Mouse (Mus musculus) urinary bladder, adult 2 months (tissue): ENCODE data around the gene Foxk2. TPM values are rescaled to one million over a fixed set of nuclear protein-coding genes. Genes with fewer than 3 reads are reported as not detected.
"Not testable (repeated sequence)": the region's sequence is repeated elsewhere in the genome, so short reads cannot be mapped to it uniquely, and the experiment has no call there.

ENCODE experiments used
- DNase-seq: peaks from one replicate; pipeline ENCODE4 v3.0.0; 2022; ENCODE audit warnings: low spot score
- polyA plus RNA-seq: library from polyadenylated mRNA; depleted of rRNA; stranded (reverse); fragments of >200 nt; gene quantifications from 2 replicates; pipeline ENCODE4 v1.2.3, GENCODE M21; 2012

The Foxk2 gene
- polyA plus RNA-seq, 1 experiment: 15.9 TPM

GRCm38 (mm10) chr11:121278011-121278410 lies 18.2 kb downstream of the Foxk2 start:
- DNase-seq: no peak

- DNase-seq: no peak
Measured at GRCm38 (mm10) chr11:121282911-121283310, 23.1 kb downstream of the Foxk2 start.

- DNase-seq: no peak
Measured at GRCm38 (mm10) chr11:121289859-121290258, 30.1 kb downstream of the Foxk2 start.

GRCm38 (mm10) chr11:121294771-121295170 lies 35.0 kb downstream of the Foxk2 start:
- DNase-seq: no peak

- DNase-seq: no peak
Measured at GRCm38 (mm10) chr11:121298493-121298892, 38.7 kb downstream of the Foxk2 start.

GRCm38 (mm10) chr11:121300265-121300664 lies 40.5 kb downstream of the Foxk2 start:
- no peak for DNase-seq

GRCm38 (mm10) chr11:121305371-121305770 lies 45.6 kb downstream of the Foxk2 start:
- DNase-seq: no peak

GRCm38 (mm10) chr11:121306608-121307007 lies 46.8 kb downstream of the Foxk2 start:
- no peak for DNase-seq

GRCm38 (mm10) chr11:121307712-121308111 lies 47.9 kb downstream of the Foxk2 start:
- DNase-seq: not testable (repeated sequence)

GRCm38 (mm10) chr11:121326034-121326433 lies 66.2 kb downstream of the Foxk2 start:
- no peak for DNase-seq

GRCm38 (mm10) chr11:121326681-121327080 lies 66.9 kb downstream of the Foxk2 start:
- DNase-seq: no peak

- no peak for DNase-seq
Measured at GRCm38 (mm10) chr11:121328206-121328605, 68.4 kb downstream of the Foxk2 start.

GRCm38 (mm10) chr11:121328619-121329018 lies 68.8 kb downstream of the Foxk2 start:
- DNase-seq: no peak

- no peak for DNase-seq
Measured at GRCm38 (mm10) chr11:121331641-121332040, 71.9 kb downstream of the Foxk2 start.

GRCm38 (mm10) chr11:121339647-121340046 lies 79.9 kb downstream of the Foxk2 start:
- no peak for DNase-seq

- no peak for DNase-seq
Measured at GRCm38 (mm10) chr11:121340287-121340686, 80.5 kb downstream of the Foxk2 start.

- DNase-seq: not testable (repeated sequence)
Measured at GRCm38 (mm10) chr11:121342423-121342822, 82.6 kb downstream of the Foxk2 start.

- DNase-seq: no peak
Measured at GRCm38 (mm10) chr11:121347036-121347435, 87.2 kb downstream of the Foxk2 start.

- DNase-seq: no peak
Measured at GRCm38 (mm10) chr11:121348166-121348565, 88.4 kb downstream of the Foxk2 start.

GRCm38 (mm10) chr11:121348727-121349126 lies 88.9 kb downstream of the Foxk2 start:
- not testable (repeated sequence) for DNase-seq

GRCm38 (mm10) chr11:121353326-121354090 lies 93.7 kb downstream of the Foxk2 start:
- peak; percentile 29 for DNase-seq

GRCm38 (mm10) chr11:121354091-121354707 lies 94.4 kb downstream of the Foxk2 start, which contains the start of gene Wdr45b:
Gene Wdr45b (minus strand): TSS chr11:121354445.
- peak; percentile 97 for DNase-seq
